Mouse (Mus musculus): ENCODE results near the gene Etv4. TPM values are rescaled to one million over a fixed set of nuclear protein-coding genes. Genes with fewer than 3 reads are reported as not detected.

Gene Etv4
- polyA plus RNA-seq, 1 experiment from 2014 or later: 0.15 TPM

DNA sequence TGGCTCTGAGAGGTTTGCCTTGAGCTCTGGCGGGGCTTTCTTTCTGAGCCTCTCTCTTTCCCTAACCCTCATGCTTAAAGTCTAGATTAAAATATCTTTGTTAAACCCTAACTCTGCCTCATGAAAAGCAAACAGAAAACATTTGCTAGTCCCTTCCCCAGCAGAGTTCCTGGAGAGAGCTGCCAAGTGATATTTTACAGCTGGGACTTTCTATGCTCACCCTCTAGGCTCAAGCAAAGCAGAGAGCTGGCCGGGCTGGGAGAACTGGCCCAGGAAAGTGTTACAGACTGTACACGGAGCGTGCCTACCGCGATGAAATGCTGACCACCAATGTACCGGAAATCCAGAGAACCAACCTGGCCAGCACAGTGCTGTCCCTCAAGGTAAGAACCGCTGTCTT lies 27.8 kb downstream of the Etv4 start:
- H3K4me1 ChIP-seq (ENCODE audit: control insufficient read depth, low read depth, low read length): no peaks in the 10 kb centered on the region; the same call in none of the 2 replicates
- ATAC-seq (ENCODE audit: low read depth): no peak
- 88% methylated on average over 8 of the region's 8 CpGs for WGBS (ENCODE audit: insufficient replicate concordance)
- no peak overlapping the region for H3K27ac ChIP-seq (ENCODE audit: low read length)
- no peak overlapping the region for H3K4me2 ChIP-seq (ENCODE audit: low read depth, low read length)
- H3K9ac ChIP-seq (ENCODE audit: low read depth, low read length): no peak overlapping the region
- no peak overlapping the region for H3K4me3 ChIP-seq (ENCODE audit: low read depth, low read length)
- H3K9me3 ChIP-seq (replicated peaks; ENCODE audit: control insufficient read depth, low read length): no peaks in the 10 kb centered on the region
- H3K27me3 ChIP-seq (ENCODE audit: control insufficient read depth, insufficient read depth, low read depth, low read length): no peaks in the 10 kb centered on the region
- H3K36me3 ChIP-seq (ENCODE audit: control insufficient read depth, insufficient read depth): peaks cover 64% of the 10 kb centered on the region

DNA sequence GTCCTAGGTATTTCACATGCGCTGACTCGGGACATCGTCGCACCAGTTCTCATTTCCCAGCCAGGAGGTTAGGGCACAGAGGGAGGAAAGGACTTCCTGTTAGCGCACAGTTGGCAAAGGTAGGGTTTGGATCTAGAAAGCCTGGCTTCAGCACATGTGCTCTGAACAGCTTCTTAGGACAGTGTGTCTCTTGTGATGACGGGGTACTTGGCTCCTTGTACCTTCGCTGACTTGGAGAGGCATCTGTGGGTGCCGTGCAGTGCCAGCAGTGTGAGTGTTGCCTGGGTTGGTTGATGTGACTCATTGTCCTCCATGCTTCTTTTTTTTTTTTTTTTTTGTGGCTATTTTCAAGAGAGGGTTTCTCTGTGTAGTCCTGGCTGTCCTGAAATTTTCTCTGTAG lies 28.6 kb downstream of the Etv4 start:
- 93% methylated on average over 8 of the region's 8 CpGs for WGBS (ENCODE audit: insufficient replicate concordance)
- Histone ChIP-seq H3K9me3 (replicated peaks; ENCODE audit: control insufficient read depth, low read length) (no peaks in the 10 kb centered on the region), H3K36me3 (ENCODE audit: control insufficient read depth, insufficient read depth) (peaks cover 67% of the 10 kb centered on the region), H3K4me3 (ENCODE audit: low read depth, low read length) (no peak overlapping the region), H3K4me2 (ENCODE audit: low read depth, low read length) (no peak overlapping the region), H3K27me3 (ENCODE audit: control insufficient read depth, insufficient read depth, low read depth, low read length) (no peaks in the 10 kb centered on the region), H3K4me1 (ENCODE audit: control insufficient read depth, low read depth, low read length) (no peaks in the 10 kb centered on the region; the same call in none of the 2 replicates), H3K27ac (ENCODE audit: low read length) (no peak overlapping the region), H3K9ac (ENCODE audit: low read depth, low read length) (no peak overlapping the region)
- no peak for ATAC-seq (ENCODE audit: low read depth)

DNA sequence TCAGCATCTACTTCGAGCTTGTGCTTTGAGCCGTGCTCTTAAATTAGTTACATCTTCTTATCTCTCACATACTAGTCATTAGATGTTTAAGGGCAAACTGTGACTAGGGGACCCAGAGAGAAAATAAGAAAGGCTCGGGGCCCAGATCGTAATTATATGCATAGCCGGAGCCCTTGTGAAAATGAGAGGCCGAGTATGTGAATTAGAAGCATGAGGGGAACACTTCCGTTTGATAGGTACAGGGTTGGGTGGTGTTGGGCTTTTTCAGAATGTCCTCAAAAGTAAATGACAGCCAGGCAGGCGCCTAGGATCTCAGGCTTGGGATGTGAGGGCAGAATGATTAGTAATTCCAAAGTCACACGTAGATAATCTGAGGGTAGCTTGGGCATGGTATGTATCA lies 51.6 kb downstream of the Etv4 start:
- ATAC-seq (ENCODE audit: low read depth): no peak
- H3K4me1 ChIP-seq (ENCODE audit: control insufficient read depth, low read depth, low read length): peaks cover 11% of the 10 kb centered on the region
- peak overlapping the region; percentile 88 for H3K9ac ChIP-seq (ENCODE audit: low read depth, low read length)
- H3K27ac ChIP-seq (ENCODE audit: low read length): peak overlapping the region; percentile 85
- 13% methylated on average over 9 of the region's 9 CpGs for WGBS (ENCODE audit: insufficient replicate concordance)
- H3K4me3 ChIP-seq (ENCODE audit: low read depth, low read length): peak overlapping the region; percentile 89
- no peaks in the 10 kb centered on the region for H3K9me3 ChIP-seq (replicated peaks; ENCODE audit: control insufficient read depth, low read length)
- H3K27me3 ChIP-seq (ENCODE audit: control insufficient read depth, insufficient read depth, low read depth, low read length): no peaks in the 10 kb centered on the region
- peak overlapping the region; percentile 87 for H3K4me2 ChIP-seq (ENCODE audit: low read depth, low read length)
- H3K36me3 ChIP-seq (ENCODE audit: control insufficient read depth, insufficient read depth): peaks cover 19% of the 10 kb centered on the region

DNA sequence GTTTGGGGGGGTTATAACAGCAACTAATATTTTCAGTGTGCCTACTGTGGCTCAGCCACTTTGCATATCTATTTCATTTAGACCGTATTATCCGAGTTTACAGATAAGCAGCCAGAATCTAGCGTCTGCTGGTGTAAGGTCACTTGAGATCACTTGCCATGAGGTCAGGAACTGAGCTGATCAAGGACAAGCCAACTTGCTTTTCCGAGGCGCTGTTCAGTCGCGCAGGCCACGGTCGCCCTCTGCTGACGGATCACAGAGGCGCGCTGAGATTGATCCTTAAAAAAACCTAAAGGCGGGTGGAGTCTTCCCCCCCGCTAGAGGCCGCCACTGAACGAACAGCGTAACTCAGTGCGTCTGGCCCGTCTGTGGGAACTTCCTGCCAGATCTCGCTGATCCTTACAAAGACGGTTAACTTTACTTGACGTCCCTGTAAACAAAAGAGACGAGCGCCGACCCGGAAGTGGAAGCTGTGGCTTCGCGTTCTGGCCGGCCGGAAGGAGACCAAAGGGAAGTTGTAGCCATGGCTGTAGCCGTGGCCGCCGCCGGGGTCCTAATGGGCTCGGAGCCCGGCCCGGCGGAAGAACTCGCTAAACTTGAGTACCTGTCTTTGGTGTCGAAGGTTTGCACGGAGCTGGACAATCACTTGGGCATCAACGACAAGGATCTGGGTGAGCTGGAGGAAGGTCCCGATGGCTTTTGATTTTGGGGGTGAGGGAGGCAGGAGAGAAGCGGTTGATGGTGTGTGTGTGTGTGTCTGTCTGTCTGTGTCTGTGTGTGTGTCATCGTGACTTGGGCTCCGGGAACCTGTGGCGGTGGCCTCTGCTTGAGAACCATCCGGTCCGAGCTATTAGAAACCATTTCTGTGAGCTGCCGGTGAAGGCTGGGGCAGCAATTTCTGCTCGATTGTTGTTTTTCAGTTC lies 52.4 kb downstream of the Etv4 start, which contains the start of gene Dhx8:
TSS of gene Dhx8 (plus strand) at position 402 of the 923 bp plus-strand sequence.
- WGBS (ENCODE audit: insufficient replicate concordance): under 1% methylated on average over 51 of the region's 51 CpGs
- Histone ChIP-seq H3K4me2 (ENCODE audit: low read depth, low read length) (peak within 1 kb of the TSS; percentile 87), H3K36me3 (ENCODE audit: control insufficient read depth, insufficient read depth) (peaks cover 12% of the 10 kb centered on the region), H3K9ac (ENCODE audit: low read depth, low read length) (peak within 1 kb of the TSS; percentile 88), H3K9me3 (replicated peaks; ENCODE audit: control insufficient read depth, low read length) (no peaks in the 10 kb centered on the region), H3K4me3 (ENCODE audit: low read depth, low read length) (peak within 1 kb of the TSS; percentile 89), H3K27ac (ENCODE audit: low read length) (peak within 1 kb of the TSS; percentile 85), H3K27me3 (ENCODE audit: control insufficient read depth, insufficient read depth, low read depth, low read length) (no peaks in the 10 kb centered on the region), H3K4me1 (ENCODE audit: control insufficient read depth, low read depth, low read length) (peaks cover 11% of the 10 kb centered on the region)
- ATAC-seq (ENCODE audit: low read depth): peak; percentile 97

DNA sequence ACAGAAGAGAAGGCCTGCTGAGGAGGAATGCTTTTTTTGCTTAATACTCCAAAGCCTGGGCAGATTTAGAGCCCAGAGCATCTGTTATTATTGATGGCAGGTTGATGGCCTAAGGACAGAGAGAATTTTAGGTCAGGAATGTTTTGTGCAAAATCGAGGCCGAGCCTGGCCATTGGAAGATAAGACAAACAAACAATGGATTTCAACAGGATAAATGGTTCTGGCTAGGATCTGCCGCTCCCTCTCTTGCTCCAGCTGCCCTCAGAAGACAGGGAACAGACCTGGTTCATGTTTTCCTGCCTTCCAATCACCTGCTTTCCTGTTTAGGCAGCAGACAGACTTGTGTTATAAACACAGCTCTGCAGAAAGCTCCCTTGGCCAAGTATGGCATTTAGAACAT lies 55.9 kb downstream of the Etv4 start:
- Histone ChIP-seq H3K36me3 (ENCODE audit: control insufficient read depth, insufficient read depth) (no peaks in the 10 kb centered on the region), H3K27me3 (ENCODE audit: control insufficient read depth, insufficient read depth, low read depth, low read length) (no peaks in the 10 kb centered on the region), H3K9ac (ENCODE audit: low read depth, low read length) (no peak overlapping the region), H3K27ac (ENCODE audit: low read length) (no peak overlapping the region), H3K4me2 (ENCODE audit: low read depth, low read length) (no peak overlapping the region), H3K9me3 (replicated peaks; ENCODE audit: control insufficient read depth, low read length) (no peaks in the 10 kb centered on the region), H3K4me3 (ENCODE audit: low read depth, low read length) (no peak overlapping the region), H3K4me1 (ENCODE audit: control insufficient read depth, low read depth, low read length) (peaks cover 11% of the 10 kb centered on the region)
- 45% methylated on average over 3 of the region's 3 CpGs for WGBS (ENCODE audit: insufficient replicate concordance)
- no peak for ATAC-seq (ENCODE audit: low read depth)

DNA sequence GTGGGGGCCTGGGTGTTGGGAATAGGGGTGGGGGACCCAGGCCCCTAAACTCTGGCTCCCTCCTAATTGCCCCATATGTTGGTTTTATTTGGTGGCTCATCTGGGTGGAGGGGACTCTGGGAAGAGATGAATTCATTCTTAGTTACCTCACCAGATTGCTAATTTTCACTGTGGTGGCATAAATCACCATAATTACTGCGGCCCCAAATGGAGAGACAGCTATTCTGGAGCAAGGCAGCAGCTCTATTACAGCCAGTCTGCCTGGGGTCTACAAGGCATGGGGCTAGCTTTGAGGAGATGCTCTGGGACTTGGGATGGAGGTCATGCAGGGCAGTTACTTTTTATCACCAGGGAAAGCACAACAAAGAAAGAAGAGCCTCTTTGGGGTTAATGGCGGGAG lies 58.4 kb downstream of the Etv4 start:
- no peak for ATAC-seq (ENCODE audit: low read depth)
- no peaks in the 10 kb centered on the region for H3K9me3 ChIP-seq (replicated peaks; ENCODE audit: control insufficient read depth, low read length)
- 66% methylated on average over 2 of the region's 2 CpGs for WGBS (ENCODE audit: insufficient replicate concordance)

DNA sequence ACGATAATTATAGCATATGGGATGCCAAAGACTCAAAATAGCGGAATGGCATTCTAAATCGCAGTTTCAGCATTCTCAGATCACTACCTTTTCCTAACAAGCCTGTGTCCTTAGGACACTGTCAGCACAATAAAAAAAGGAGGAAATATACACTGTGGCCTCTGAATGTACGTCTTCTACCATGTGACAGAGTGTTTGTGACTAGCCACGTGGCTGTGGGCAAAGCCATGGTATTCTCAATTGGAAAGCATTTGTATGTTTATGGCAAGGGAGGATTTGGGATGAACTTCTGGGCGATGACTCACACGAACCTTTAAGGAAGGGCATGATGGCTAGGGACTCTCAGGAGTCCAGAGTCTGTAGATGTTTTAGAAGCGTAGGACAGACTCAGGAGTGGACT lies 60.1 kb downstream of the Etv4 start:
- Histone ChIP-seq H3K4me2 (ENCODE audit: low read depth, low read length) (no peak overlapping the region), H3K4me1 (ENCODE audit: control insufficient read depth, low read depth, low read length) (no peaks in the 10 kb centered on the region), H3K27ac (ENCODE audit: low read length) (no peak overlapping the region), H3K4me3 (ENCODE audit: low read depth, low read length) (no peak overlapping the region), H3K27me3 (ENCODE audit: control insufficient read depth, insufficient read depth, low read depth, low read length) (no peaks in the 10 kb centered on the region), H3K36me3 (ENCODE audit: control insufficient read depth, insufficient read depth) (no peaks in the 10 kb centered on the region), H3K9ac (ENCODE audit: low read depth, low read length) (no peak overlapping the region), H3K9me3 (replicated peaks; ENCODE audit: control insufficient read depth, low read length) (no peaks in the 10 kb centered on the region)
- ATAC-seq (ENCODE audit: low read depth): no peak
- WGBS (ENCODE audit: insufficient replicate concordance): 62% methylated on average over 8 of the region's 8 CpGs

More for the DNA sequence above, 58.4 kb downstream of the Etv4 start:
- Histone ChIP-seq H3K36me3 (ENCODE audit: control insufficient read depth, insufficient read depth) (no peaks in the 10 kb centered on the region), H3K4me1 (ENCODE audit: control insufficient read depth, low read depth, low read length) (no peaks in the 10 kb centered on the region), H3K27me3 (ENCODE audit: control insufficient read depth, insufficient read depth, low read depth, low read length) (no peaks in the 10 kb centered on the region), H3K9ac (ENCODE audit: low read depth, low read length) (no peak overlapping the region), H3K4me2 (ENCODE audit: low read depth, low read length) (no peak overlapping the region), H3K27ac (ENCODE audit: low read length) (no peak overlapping the region), H3K4me3 (ENCODE audit: low read depth, low read length) (no peak overlapping the region)

DNA sequence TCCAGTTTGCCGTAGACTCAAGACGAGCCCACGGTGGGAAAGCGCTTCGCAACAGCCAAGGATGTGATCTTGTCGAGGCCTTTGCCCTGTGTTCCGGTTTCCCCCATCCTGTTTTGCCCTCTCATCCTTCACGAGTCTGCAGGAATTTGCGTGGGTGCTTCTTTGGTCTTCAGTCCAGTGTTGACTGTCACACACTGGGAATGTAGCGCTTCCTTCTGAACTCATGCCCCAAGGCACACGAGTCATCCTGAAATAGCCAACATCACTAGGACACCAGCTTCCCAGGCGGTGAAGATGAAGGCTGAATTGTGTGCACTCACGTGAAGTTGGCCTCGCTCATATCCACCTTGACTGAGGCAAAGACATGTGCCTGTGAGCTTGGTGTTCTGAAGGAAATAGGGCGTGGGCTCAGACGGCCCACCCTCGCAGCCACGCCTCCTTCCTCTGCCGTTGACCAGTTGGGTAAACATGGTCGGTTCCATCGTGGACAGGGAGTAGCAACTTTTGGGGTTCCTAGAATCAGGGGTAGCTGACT lies 65.1 kb downstream of the Etv4 start:
- 67% methylated on average over 21 of the region's 21 CpGs for WGBS (ENCODE audit: insufficient replicate concordance)
- Histone ChIP-seq H3K27ac (ENCODE audit: low read length) (no peak overlapping the region), H3K4me1 (ENCODE audit: control insufficient read depth, low read depth, low read length) (no peaks in the 10 kb centered on the region)

More for the DNA sequence above, 65.1 kb downstream of the Etv4 start:
- no peak for ATAC-seq (ENCODE audit: low read depth)
- Histone ChIP-seq H3K9me3 (replicated peaks; ENCODE audit: control insufficient read depth, low read length) (no peaks in the 10 kb centered on the region), H3K36me3 (ENCODE audit: control insufficient read depth, insufficient read depth) (no peaks in the 10 kb centered on the region), H3K4me2 (ENCODE audit: low read depth, low read length) (no peak overlapping the region), H3K9ac (ENCODE audit: low read depth, low read length) (no peak overlapping the region), H3K4me3 (ENCODE audit: low read depth, low read length) (no peak overlapping the region), H3K27me3 (ENCODE audit: control insufficient read depth, insufficient read depth, low read depth, low read length) (no peaks in the 10 kb centered on the region)
